Mouse (Mus musculus): Measurements from ENCODE around the gene Trappc2l. TPM values are rescaled to one million over a fixed set of nuclear protein-coding genes. Genes with fewer than 3 reads are reported as not detected.

The Trappc2l gene
- polyA plus RNA-seq, 1 experiment from 2014 or later: 49.5 TPM

DNA sequence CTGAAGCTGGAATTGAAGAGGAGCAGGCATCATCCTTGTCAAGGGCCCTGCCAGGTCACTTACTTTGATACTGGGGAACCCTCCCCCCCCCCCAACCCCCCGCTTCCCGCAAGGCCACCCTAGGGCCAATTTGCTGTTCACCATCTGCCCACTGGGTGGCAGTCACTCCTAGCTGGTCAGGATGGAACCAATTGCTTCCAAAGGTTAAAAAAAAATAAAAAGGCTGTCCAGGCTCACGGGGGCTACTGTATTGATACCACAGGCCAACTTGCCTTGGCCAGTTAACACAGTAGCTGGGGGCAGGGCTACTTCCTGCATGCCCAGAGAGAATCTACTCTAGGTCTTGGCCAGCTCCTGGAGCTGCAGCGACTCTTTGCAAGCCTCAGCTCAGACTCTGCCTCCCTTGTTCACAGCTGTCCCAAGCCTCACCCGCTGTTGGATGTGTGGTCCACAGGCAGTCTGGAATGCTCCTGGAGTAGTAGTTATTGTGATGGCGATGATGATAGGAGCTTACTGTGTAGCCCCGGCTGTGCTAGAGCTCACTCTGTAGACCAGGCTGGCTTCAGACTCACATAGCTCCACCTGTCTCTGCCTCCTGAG is 6.6 kb downstream of the Trappc2l start:
- Histone ChIP-seq H3K9ac (ENCODE audit: low read length) (no peak overlapping the region), H3K4me2 (replicated peaks; ENCODE audit: low read depth) (no peak overlapping the region), H3K4me1 (replicated peaks; ENCODE audit: control insufficient read depth, insufficient read depth) (no peaks in the 10 kb centered on the region), H3K36me3 (ENCODE audit: control insufficient read depth, insufficient read depth, low read length) (peaks cover 7% of the 10 kb centered on the region), H3K9me3 (ENCODE audit: control insufficient read depth, low read length) (no peaks in the 10 kb centered on the region), H3K4me3 (ENCODE audit: low read depth, low read length) (no peak overlapping the region), H3K27ac (replicated peaks) (no peak overlapping the region), H3K27me3 (ENCODE audit: control insufficient read depth, insufficient read depth, low read length) (no peaks in the 10 kb centered on the region)
- TF ChIP-seq CTCF (IDR thresholded peaks at IDR 0.05; ENCODE audit: low read depth) (peak; percentile 78), EP300 (optimal IDR thresholded peaks at IDR 0.05) (no peak)
- DNase-seq (ENCODE audit: low spot score) (peak; percentile 88), ATAC-seq (ENCODE audit: low FRiP score, low TSS enrichment) (peak; percentile 14)
- 26% methylated on average over 5 of the region's 7 CpGs for WGBS

DNA sequence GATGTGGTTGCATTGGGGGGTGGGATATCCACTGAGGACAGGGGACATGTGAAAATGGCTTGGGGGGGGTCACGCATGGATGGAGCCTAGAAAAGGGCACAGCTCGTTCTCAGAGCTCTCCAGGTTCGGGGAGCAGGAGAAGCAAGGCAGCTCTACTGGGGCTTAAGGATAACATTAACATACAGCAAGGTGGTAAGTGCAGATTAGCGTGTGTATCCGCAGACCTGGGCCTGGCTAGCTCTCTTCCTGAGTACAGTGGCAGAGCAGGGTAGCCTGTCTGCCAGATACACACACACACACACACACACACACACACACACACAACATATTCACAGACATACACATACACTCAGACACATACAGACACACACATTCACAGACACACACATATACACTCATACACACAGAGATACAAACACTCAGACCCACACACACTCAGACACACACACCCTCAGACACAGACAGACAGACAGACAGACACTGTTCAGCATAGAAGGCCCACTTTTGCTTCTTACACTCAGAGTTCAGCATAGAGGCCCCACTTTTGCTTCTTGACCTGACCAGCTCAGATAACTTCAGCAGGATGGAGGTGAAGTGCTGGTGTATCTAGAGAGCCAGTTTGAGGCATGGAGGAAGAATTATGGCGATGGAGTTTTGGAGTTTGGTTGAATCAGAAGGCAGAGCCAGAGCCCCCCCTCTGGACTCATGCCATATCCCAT is 7.4 kb downstream of the Trappc2l start:
- no peak for TF ChIP-seq CTCF (IDR thresholded peaks at IDR 0.05; ENCODE audit: low read depth)
- TF ChIP-seq EP300 (optimal IDR thresholded peaks at IDR 0.05): no peak
- Histone ChIP-seq H3K27me3 (ENCODE audit: control insufficient read depth, insufficient read depth, low read length) (no peaks in the 10 kb centered on the region), H3K36me3 (ENCODE audit: control insufficient read depth, insufficient read depth, low read length) (peaks cover 7% of the 10 kb centered on the region), H3K27ac (replicated peaks) (no peak overlapping the region), H3K9ac (ENCODE audit: low read length) (no peak overlapping the region), H3K9me3 (ENCODE audit: control insufficient read depth, low read length) (no peaks in the 10 kb centered on the region), H3K4me3 (ENCODE audit: low read depth, low read length) (no peak overlapping the region), H3K4me1 (replicated peaks; ENCODE audit: control insufficient read depth, insufficient read depth) (no peaks in the 10 kb centered on the region), H3K4me2 (replicated peaks; ENCODE audit: low read depth) (no peak overlapping the region)
- DNase-seq (ENCODE audit: low spot score): no peak
- WGBS: 73% methylated on average over 6 of the region's 6 CpGs
- ATAC-seq (ENCODE audit: low FRiP score, low TSS enrichment): no peak

DNA sequence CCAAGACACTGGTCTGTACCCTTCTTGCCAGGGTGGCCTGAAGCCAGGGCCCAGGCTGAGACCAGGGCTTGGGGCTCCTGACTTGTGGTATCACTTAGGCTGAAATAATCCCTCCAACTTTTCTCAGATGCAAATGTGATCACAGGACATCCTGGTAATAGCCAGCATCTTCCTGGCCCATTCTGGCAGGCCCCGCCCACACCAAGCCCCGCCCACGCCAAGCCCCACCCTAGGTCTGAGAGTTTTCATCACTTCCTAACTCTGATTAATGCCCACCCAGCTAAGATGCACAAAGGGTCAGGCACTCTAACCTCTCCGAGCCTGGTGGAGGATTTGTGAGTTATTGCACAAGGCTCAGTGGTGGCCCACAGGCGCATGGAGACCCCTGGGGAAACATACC is 9.0 kb downstream of the Trappc2l start:
- Histone ChIP-seq H3K27ac (replicated peaks) (no peak overlapping the region), H3K4me2 (replicated peaks; ENCODE audit: low read depth) (no peak overlapping the region), H3K4me1 (replicated peaks; ENCODE audit: control insufficient read depth, insufficient read depth) (no peaks in the 10 kb centered on the region), H3K9ac (ENCODE audit: low read length) (no peak overlapping the region), H3K4me3 (ENCODE audit: low read depth, low read length) (no peak overlapping the region), H3K27me3 (ENCODE audit: control insufficient read depth, insufficient read depth, low read length) (no peaks in the 10 kb centered on the region), H3K36me3 (ENCODE audit: control insufficient read depth, insufficient read depth, low read length) (no peaks in the 10 kb centered on the region), H3K9me3 (ENCODE audit: control insufficient read depth, low read length) (no peaks in the 10 kb centered on the region)
- 35% methylated on average over 5 of the region's 5 CpGs for WGBS
- TF ChIP-seq EP300 (optimal IDR thresholded peaks at IDR 0.05) (no peak), CTCF (IDR thresholded peaks at IDR 0.05; ENCODE audit: low read depth) (no peak)
- DNase-seq (ENCODE audit: low spot score) (no peak), ATAC-seq (ENCODE audit: low FRiP score, low TSS enrichment) (no peak)

DNA sequence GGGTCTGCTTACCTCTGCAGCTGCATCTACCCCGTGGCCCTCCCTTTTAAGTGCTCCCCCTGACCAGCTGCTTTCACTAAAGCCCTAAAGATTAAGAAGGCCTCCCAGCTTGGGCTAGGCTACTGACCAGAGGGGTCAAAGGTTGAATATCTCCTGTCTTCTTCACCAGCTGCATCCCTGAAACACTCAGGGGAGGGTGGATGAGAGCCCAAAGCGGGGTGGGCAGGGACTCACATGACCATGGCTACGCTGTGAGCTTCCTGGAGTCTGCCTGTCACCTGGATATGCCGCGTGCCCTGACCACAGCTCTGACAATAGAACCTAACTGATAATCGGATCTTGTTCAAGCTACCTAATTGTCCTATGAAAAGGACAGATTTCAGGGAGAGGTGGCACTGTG is 11.3 kb downstream of the Trappc2l start, which contains the start of gene Pabpn1l:
Gene Pabpn1l (minus strand): TSS at position 13 of the 400 bp plus-strand sequence.
- no peaks in the 10 kb centered on the region for H3K9me3 ChIP-seq (ENCODE audit: control insufficient read depth, low read length)
- no peaks in the 10 kb centered on the region for H3K27me3 ChIP-seq (ENCODE audit: control insufficient read depth, insufficient read depth, low read length)
- no peak for TF ChIP-seq EP300 (optimal IDR thresholded peaks at IDR 0.05)
- TF ChIP-seq CTCF (IDR thresholded peaks at IDR 0.05; ENCODE audit: low read depth): no peak
- DNase-seq (ENCODE audit: low spot score): no peak
- no peak within 1 kb of the TSS for H3K9ac ChIP-seq (ENCODE audit: low read length)
- WGBS: 60% methylated on average over 6 of the region's 6 CpGs
- no peak within 1 kb of the TSS for H3K4me2 ChIP-seq (replicated peaks; ENCODE audit: low read depth)
- H3K4me1 ChIP-seq (replicated peaks; ENCODE audit: control insufficient read depth, insufficient read depth): no peaks in the 10 kb centered on the region
- no peaks in the 10 kb centered on the region for H3K36me3 ChIP-seq (ENCODE audit: control insufficient read depth, insufficient read depth, low read length)
- H3K27ac ChIP-seq (replicated peaks): no peak within 1 kb of the TSS
- H3K4me3 ChIP-seq (ENCODE audit: low read depth, low read length): no peak within 1 kb of the TSS
- no peak for ATAC-seq (ENCODE audit: low FRiP score, low TSS enrichment)

DNA sequence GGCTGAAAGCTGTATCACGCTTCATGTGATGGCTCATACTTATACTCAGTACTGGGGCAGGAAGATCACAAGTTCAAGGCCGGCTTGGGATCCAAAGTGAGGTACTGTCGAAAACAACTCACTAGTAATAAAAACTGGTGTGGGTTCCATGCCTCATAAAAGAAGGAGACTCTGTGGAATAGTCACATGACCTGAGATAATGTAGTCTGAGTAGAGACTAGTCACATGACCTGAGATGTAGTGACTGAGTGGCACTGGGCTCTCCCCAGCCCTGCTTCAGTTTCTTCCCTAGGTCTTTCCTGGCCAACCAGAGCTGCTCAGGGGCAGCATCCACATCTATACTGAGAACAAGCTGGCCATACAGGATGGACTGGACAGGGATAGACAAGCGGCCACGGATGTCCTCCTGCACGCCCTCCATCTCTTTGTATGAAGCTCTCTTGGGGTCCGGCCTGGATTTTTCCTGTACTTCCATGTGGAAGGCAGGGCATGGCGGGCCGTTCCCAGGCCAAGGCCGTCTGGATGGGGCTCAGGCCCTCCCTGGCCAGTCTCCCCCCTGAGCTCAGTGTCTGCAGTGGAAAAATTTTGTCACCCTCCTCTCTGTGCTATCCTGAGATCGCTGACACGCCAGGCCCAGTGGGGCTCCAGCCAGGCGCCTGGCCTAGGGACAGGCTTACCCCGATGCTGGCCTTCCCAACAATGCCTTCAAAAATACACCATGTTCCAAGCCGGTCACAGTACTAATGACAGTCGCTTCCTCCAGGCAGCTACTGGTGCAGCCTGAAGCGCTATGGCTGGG is 12.6 kb downstream of the Trappc2l start:
- Histone ChIP-seq H3K9ac (ENCODE audit: low read length) (no peak overlapping the region), H3K4me2 (replicated peaks; ENCODE audit: low read depth) (no peak overlapping the region), H3K4me3 (ENCODE audit: low read depth, low read length) (no peak overlapping the region), H3K4me1 (replicated peaks; ENCODE audit: control insufficient read depth, insufficient read depth) (no peaks in the 10 kb centered on the region), H3K27ac (replicated peaks) (no peak overlapping the region), H3K9me3 (ENCODE audit: control insufficient read depth, low read length) (no peaks in the 10 kb centered on the region), H3K36me3 (ENCODE audit: control insufficient read depth, insufficient read depth, low read length) (no peaks in the 10 kb centered on the region), H3K27me3 (ENCODE audit: control insufficient read depth, insufficient read depth, low read length) (no peaks in the 10 kb centered on the region)
- TF ChIP-seq EP300 (optimal IDR thresholded peaks at IDR 0.05) (no peak), CTCF (IDR thresholded peaks at IDR 0.05; ENCODE audit: low read depth) (no peak)
- WGBS: 89% methylated on average over 17 of the region's 17 CpGs
- ATAC-seq (ENCODE audit: low FRiP score, low TSS enrichment) (no peak), DNase-seq (ENCODE audit: low spot score) (no peak)

Data from stomach, postnatal 0 days (tissue).